Mouse (Mus musculus) lung, embryonic 15.5 days (tissue): ENCODE measurements around the gene Psen2. TPM values are rescaled to one million over a fixed set of nuclear protein-coding genes. Genes with fewer than 3 reads are reported as not detected.

ENCODE experiments used
- ATAC-seq: fragments of 200-750 bp; cut with Nextera tagmentation; 2 replicates; pipeline ENCODE4 v1.8.0; 2017; ENCODE audit warnings: moderate number of reproducible peaks, borderline replicate concordance; ENCODE audit not compliant: low FRiP score, low TSS enrichment; ENCODE audit errors: extremely low read depth
- H3K27ac ChIP-seq: fragments of 300-500 bp; sonication (generic); 2 replicates; pipeline ENCODE4 v1.5.1; 2015; ENCODE audit warnings: moderate library complexity, mild to moderate bottlenecking, inconsistent platforms
- H3K27me3 ChIP-seq: fragments of 300-500 bp; sonication (generic); 2 replicates; pipeline ENCODE4 v1.6.1; 2015; ENCODE audit warnings: inconsistent platforms
- H3K36me3 ChIP-seq: fragments of 300-500 bp; sonication (generic); 2 replicates; pipeline ENCODE4 v1.6.1; 2015; ENCODE audit warnings: inconsistent platforms
- H3K4me1 ChIP-seq: fragments of 300-500 bp; sonication (generic); 2 replicates; pipeline ENCODE4 v1.6.1; 2015; ENCODE audit warnings: inconsistent platforms
- H3K4me2 ChIP-seq: fragments of 300-500 bp; sonication (generic); 2 replicates; pipeline ENCODE4 v1.6.1; 2015; ENCODE audit warnings: inconsistent platforms, mild to moderate bottlenecking, moderate library complexity
- H3K4me3 ChIP-seq: fragments of 300-500 bp; sonication (generic); 2 replicates; pipeline ENCODE4 v1.5.1; 2015; ENCODE audit warnings: mild to moderate bottlenecking, inconsistent platforms
- H3K9ac ChIP-seq: fragments of 300-500 bp; sonication (generic); 2 replicates; pipeline ENCODE4 v1.6.1; 2015; ENCODE audit warnings: inconsistent platforms
- H3K9me3 ChIP-seq: fragments of 300-500 bp; sonication (generic); 2 replicates; pipeline ENCODE4 v1.6.1; 2016; ENCODE audit warnings: inconsistent platforms
- WGBS: fragments of 180-500 bp; shearing (Covaris S2); methylation state at CpG from one replicate; pipeline ENCODE4 v1.1.7; 2015; 5-methylcytosine and 5-hydroxymethylcytosine counted together
- polyA plus RNA-seq: library from polyadenylated mRNA; unstranded; fragments of >200 nt; fragmentation: Nextera tagmentation; extraction: Ambion mirVana; gene quantifications from 2 replicates; pipeline ENCODE4 v1.2.1, GENCODE M21; 2015

Gene Psen2
- 10.3 and 10.4 TPM in 2 replicates for polyA plus RNA-seq

DNA sequence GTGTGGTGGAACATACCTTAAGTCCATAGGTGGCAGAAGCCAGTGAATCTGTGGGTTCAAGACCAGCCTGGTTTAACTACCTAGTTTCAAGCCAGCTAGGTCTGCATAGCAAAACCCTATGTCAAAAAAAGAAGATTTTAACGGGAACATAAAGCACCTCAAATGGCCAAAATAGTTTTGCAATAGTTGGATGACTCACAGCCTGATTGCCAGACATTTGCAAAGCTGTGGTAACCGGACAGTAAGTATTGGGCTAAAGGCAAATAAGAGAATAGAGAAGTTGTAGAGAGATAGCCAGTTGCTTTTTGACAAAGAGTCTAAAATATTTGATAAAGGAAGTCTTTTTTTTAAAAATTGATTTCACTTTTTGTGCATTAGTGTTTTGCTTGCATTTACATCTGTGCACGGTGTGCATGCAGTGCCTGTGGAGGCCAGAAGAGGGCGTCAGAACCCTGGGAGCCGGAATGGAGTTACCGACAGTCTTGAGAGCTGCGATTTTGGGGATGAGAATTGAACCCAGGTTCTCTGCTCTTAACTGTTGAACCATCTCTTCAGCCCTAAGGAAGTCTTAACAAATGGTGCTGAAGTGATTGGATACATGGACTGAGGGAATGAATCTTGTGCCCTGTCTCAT, at the start of gene Psen2:
Gene Psen2 (minus strand): TSS at position 75 of the 634 bp plus-strand sequence.
- Histone ChIP-seq H3K27me3 (no peaks in the 10 kb centered on the region), H3K4me2 (no peak within 1 kb of the TSS), H3K36me3 (no peaks in the 10 kb centered on the region), H3K4me3 (no peak within 1 kb of the TSS), H3K4me1 (peaks cover 22% of the 10 kb centered on the region), H3K27ac (no peak within 1 kb of the TSS), H3K9me3 (no peaks in the 10 kb centered on the region), H3K9ac (no peak within 1 kb of the TSS)
- WGBS: 22% methylated on average over 7 of the region's 7 CpGs
- ATAC-seq: no peak

GRCm38 (mm10) chr1:180312792-180313311, 49.6 kb upstream of the Psen2 start:
- Histone ChIP-seq H3K4me2 (no peak overlapping the region), H3K27me3 (no peaks in the 10 kb centered on the region), H3K36me3 (no peaks in the 10 kb centered on the region), H3K9ac (no peak overlapping the region), H3K9me3 (no peaks in the 10 kb centered on the region), H3K27ac (no peak overlapping the region), H3K4me1 (peaks cover 24% of the 10 kb centered on the region), H3K4me3 (no peak overlapping the region)
- 37% methylated on average over 6 of the region's 6 CpGs for WGBS
- no peak for ATAC-seq

DNA sequence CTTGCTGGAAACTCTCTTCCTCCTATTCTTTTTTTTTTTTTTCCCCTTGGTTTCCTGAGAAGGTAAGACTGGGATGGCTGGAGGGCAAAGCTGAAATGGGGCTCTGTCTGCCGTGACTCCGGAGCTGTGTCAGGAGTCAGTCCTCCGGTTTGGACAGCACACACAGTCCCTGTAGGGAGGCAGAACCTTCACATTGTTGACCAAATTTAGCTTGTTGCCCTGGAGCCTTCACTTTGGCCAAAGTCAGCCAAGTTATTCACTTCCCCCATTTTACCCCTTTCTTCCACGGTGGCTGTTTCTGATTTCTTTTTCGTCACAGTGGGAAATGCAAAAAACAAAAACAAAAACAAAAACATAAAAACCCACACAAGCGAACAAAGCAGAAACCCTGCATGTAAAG, 49.0 kb upstream of the Psen2 start:
- H3K27ac ChIP-seq: no peak overlapping the region
- H3K9me3 ChIP-seq: no peaks in the 10 kb centered on the region
- no peaks in the 10 kb centered on the region for H3K27me3 ChIP-seq
- no peak overlapping the region; the same call in 1 of the 2 replicates for H3K4me2 ChIP-seq
- no peak overlapping the region for H3K9ac ChIP-seq
- no peak for ATAC-seq
- no peak overlapping the region for H3K4me3 ChIP-seq
- peaks cover 29% of the 10 kb centered on the region for H3K4me1 ChIP-seq
- H3K36me3 ChIP-seq: no peaks in the 10 kb centered on the region
- WGBS: 66% methylated on average over 6 of the region's 6 CpGs

GRCm38 (mm10) chr1:180308897-180309296, 45.7 kb upstream of the Psen2 start:
- Histone ChIP-seq H3K4me2 (no peak overlapping the region), H3K4me1 (peaks cover 25% of the 10 kb centered on the region), H3K27ac (no peak overlapping the region), H3K9ac (no peak overlapping the region), H3K36me3 (no peaks in the 10 kb centered on the region), H3K27me3 (no peaks in the 10 kb centered on the region), H3K4me3 (no peak overlapping the region), H3K9me3 (no peaks in the 10 kb centered on the region)
- no peak for ATAC-seq
- WGBS: 75% methylated on average over 4 of the region's 4 CpGs

DNA sequence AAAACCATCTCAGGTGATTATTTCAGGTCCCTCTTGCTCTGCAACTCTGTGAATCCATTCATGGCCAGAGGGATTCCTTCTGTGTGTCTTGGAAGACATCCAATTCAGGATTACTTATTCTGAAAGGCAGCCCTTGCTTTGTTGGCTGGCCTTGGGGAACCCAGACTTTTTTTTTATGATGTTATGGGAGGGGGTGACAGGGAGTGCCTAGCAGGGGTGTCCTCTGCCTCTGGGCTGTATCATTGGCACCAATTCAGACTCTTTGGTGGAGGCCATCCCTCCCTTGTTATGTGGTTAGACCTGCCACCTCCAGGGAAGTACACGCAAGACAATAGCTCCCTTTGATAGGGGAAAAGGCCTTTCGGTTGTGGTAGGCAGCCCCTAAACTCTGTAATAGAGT, 44.4 kb upstream of the Psen2 start:
- Histone ChIP-seq H3K4me2 (no peak overlapping the region), H3K9me3 (no peaks in the 10 kb centered on the region), H3K36me3 (no peaks in the 10 kb centered on the region), H3K27ac (no peak overlapping the region), H3K4me3 (no peak overlapping the region), H3K27me3 (no peaks in the 10 kb centered on the region), H3K9ac (no peak overlapping the region), H3K4me1 (peaks cover 15% of the 10 kb centered on the region)
- 55% methylated on average over 2 of the region's 2 CpGs for WGBS
- ATAC-seq: no peak

DNA sequence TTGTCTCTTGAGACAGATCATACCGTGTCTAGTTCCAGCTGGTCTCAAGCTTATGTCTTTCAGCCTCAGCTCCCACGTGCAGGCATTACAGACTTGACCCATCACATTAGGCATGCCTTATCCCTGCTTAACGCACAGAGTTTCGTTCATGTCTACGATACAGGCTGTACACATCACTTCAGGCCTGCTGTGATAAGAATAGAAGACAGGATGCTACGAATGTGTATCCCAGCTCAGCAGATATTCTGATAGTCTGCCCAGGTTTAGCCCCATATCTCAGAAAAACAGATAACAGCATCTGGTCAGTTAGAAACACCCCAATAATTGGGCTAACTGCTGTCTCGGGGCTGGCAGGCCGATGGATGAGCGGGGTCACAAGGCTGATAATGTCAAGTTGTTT, 43.7 kb upstream of the Psen2 start:
- H3K9me3 ChIP-seq: no peaks in the 10 kb centered on the region
- no peaks in the 10 kb centered on the region for H3K27me3 ChIP-seq
- ATAC-seq: no peak
- H3K4me3 ChIP-seq: no peak overlapping the region
- no peak overlapping the region for H3K9ac ChIP-seq
- no peaks in the 10 kb centered on the region for H3K36me3 ChIP-seq
- peaks cover 22% of the 10 kb centered on the region for H3K4me1 ChIP-seq
- H3K4me2 ChIP-seq: no peak overlapping the region
- no peak overlapping the region for H3K27ac ChIP-seq
- WGBS: 62% methylated on average over 9 of the region's 9 CpGs

DNA sequence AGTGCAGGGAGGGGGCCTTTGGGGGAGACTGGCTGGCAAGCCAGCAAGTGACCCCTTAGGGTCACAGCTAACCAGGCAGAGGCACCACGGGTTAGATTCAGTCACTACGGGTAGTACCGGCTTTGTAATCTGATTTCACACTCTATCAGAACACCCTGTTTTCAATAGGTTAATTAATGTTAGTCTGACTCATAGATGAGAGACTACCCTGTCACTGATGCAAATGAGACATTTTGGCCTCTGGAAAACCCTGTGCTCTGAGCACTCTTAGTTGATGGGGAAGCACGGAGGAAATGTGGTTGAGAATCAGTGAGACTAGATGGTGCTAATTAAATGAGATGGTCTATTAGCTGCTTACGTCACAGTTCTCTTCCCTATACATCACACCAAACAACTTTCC, 40.4 kb upstream of the Psen2 start:
- H3K27me3 ChIP-seq: no peaks in the 10 kb centered on the region
- peak overlapping the region; percentile 51; the same call in 1 of the 2 replicates for H3K27ac ChIP-seq
- H3K4me2 ChIP-seq: no peak overlapping the region
- H3K4me3 ChIP-seq: no peak overlapping the region
- no peaks in the 10 kb centered on the region for H3K36me3 ChIP-seq
- ATAC-seq: no peak
- H3K9me3 ChIP-seq: no peaks in the 10 kb centered on the region
- no peak overlapping the region for H3K9ac ChIP-seq
- 63% methylated on average over 5 of the region's 5 CpGs for WGBS
- peaks cover 28% of the 10 kb centered on the region for H3K4me1 ChIP-seq

DNA sequence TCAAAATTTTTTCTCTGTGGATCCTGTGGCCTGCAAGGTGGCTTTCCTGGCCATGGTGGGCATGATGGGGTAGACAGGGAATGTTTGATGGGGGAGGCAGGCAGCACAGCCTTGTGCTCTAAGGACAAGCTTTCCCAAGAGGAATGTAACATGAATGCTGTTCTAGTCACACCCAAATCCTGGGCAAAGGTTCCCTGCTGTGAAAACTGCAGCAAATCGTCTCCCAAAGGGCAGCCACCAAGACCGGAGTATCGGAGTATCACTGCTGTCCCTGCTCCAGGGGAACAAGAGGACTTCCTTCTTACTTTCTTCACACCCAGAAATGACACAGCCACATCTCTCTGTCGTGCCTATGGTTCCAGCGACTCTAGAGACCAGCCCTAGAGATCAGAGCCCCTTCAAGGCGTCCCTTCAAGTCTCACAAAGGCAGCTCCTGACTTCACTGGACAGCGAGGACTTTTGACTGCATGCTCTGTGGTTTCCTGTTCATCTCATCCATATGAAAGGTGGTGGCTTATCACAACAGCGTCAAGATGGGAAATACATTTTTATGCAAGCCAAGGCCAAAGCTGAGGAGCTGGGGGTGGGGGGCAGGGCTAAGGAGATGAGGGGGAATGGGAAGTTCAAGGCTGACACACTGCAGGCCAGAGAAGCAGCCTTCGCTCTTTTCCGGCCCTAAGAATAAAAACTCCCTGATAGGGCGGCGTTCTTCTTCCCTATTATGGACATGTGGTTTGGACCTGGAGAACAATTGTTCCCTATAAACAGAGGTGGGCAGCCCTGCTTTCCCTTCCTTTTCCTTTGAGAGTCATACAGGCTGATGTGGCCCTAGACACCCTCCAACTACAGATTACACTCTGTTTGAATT, 39.2 kb upstream of the Psen2 start:
- Histone ChIP-seq H3K4me1 (peaks cover 21% of the 10 kb centered on the region), H3K9ac (no peak overlapping the region), H3K27me3 (no peaks in the 10 kb centered on the region), H3K9me3 (no peaks in the 10 kb centered on the region), H3K4me2 (no peak overlapping the region), H3K36me3 (no peaks in the 10 kb centered on the region), H3K27ac (peak overlapping the region; percentile 74), H3K4me3 (no peak overlapping the region)
- 52% methylated on average over 12 of the region's 12 CpGs for WGBS
- peak; percentile 55; the same call in 1 of the 2 replicates for ATAC-seq

GRCm38 (mm10) chr1:180300997-180301396, 37.8 kb upstream of the Psen2 start:
- no peak for ATAC-seq
- Histone ChIP-seq H3K4me1 (peaks cover 14% of the 10 kb centered on the region; the same call in 1 of the 2 replicates), H3K36me3 (no peaks in the 10 kb centered on the region)

DNA sequence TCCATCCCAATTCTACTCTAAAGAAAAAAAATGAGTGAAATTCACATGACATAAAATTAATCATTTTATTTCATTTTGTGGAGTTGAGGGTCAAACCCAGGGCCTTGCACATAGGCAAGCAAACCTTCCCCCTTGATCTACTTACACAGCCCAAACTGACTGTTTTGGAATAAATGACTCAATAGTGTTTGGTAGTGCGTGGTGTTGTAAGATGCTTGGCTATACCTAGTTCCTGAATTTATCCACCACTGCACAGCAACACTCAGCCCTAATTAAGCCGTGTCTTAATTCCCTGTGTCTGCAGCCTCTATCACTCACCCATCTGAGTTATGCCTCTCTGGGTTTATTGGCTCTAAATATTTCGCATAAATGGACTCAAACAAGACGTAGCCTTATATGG, 37.1 kb upstream of the Psen2 start:
- Histone ChIP-seq H3K36me3 (no peaks in the 10 kb centered on the region), H3K4me1 (peaks cover 14% of the 10 kb centered on the region; the same call in 1 of the 2 replicates), H3K4me3 (no peak overlapping the region), H3K9me3 (no peaks in the 10 kb centered on the region), H3K9ac (no peak overlapping the region), H3K27me3 (no peaks in the 10 kb centered on the region), H3K27ac (no peak overlapping the region), H3K4me2 (no peak overlapping the region)
- ATAC-seq: no peak
- 94% methylated on average over 4 of the region's 4 CpGs for WGBS

More at GRCm38 (mm10) chr1:180300997-180301396, 37.8 kb upstream of the Psen2 start:
- 43% methylated on average over 4 of the region's 4 CpGs for WGBS
- H3K4me2 ChIP-seq: no peak overlapping the region
- H3K4me3 ChIP-seq: no peak overlapping the region
- no peaks in the 10 kb centered on the region for H3K9me3 ChIP-seq
- H3K27me3 ChIP-seq: no peaks in the 10 kb centered on the region
- no peak overlapping the region for H3K9ac ChIP-seq
- H3K27ac ChIP-seq: no peak overlapping the region

DNA sequence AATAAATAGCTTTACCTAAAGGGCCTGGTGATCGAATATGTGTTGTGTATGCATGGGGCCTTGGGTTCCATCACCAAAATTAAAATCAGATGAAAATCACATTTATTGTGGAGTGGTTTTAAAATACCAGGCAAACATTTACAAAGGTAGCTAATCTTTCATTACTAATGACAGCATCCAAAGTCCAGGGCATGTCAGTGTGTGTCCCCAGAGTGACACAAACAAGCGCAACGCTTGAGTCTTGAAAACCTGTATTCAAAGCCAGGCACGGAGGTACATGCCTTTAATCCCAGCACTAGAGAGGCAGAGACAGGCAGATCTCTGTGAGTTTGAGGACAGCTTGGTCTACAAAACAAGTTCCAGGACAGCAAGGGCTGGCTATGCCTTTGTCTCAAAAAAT, 36.5 kb upstream of the Psen2 start:
- H3K9ac ChIP-seq: no peak overlapping the region
- peaks cover 14% of the 10 kb centered on the region; the same call in 1 of the 2 replicates for H3K4me1 ChIP-seq
- H3K27ac ChIP-seq: no peak overlapping the region
- ATAC-seq: no peak
- no peaks in the 10 kb centered on the region for H3K9me3 ChIP-seq
- WGBS: 87% methylated on average over 4 of the region's 4 CpGs
- no peak overlapping the region for H3K4me3 ChIP-seq
- H3K4me2 ChIP-seq: no peak overlapping the region
- no peaks in the 10 kb centered on the region for H3K36me3 ChIP-seq
- no peaks in the 10 kb centered on the region for H3K27me3 ChIP-seq

DNA sequence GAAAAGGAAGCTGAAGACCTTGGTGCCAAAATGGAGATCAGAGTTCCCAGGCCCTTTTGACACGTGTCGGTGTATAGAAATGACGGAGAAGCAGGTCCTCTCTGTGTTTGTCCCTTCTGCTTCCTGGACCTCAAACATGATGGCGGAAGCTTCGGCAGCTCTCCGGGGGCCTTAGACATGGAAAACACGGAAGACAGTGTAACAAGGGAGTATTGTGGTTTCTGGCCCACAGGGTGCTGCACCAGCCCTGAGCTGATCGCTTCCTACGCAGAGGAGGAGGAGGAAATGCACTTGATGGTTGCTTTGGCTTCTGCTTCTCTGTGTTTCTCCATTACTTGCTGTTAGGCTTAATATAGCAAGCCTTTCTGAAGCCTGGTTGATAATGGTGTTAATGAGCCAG, 32.9 kb upstream of the Psen2 start:
- Histone ChIP-seq H3K4me3 (no peak overlapping the region), H3K9ac (no peak overlapping the region), H3K36me3 (no peaks in the 10 kb centered on the region), H3K9me3 (no peaks in the 10 kb centered on the region), H3K27ac (no peak overlapping the region), H3K4me1 (peaks cover 5% of the 10 kb centered on the region; the same call in 1 of the 2 replicates), H3K4me2 (no peak overlapping the region), H3K27me3 (no peaks in the 10 kb centered on the region)
- no peak for ATAC-seq
- 79% methylated on average over 9 of the region's 9 CpGs for WGBS
